Mouse (Mus musculus) left cerebral cortex, postnatal 36 days (tissue): ENCODE measurements around the gene Snap91. TPM values are rescaled to one million over a fixed set of nuclear protein-coding genes. Genes with fewer than 3 reads are reported as not detected.

Source experiments
- DNase-seq, 2 experiments: peaks; one replicate each; pipeline ENCODE4 v3.0.0; 2021 to 2022; ENCODE audit warnings: low spot score in 2 of 2, mixed read lengths in 1 of 2
- intact Hi-C: fragments of 180-260 bp; cut with DNase I; formaldehyde crosslinking; loops from one replicate; pipeline ENCODE4 v1.15.1; 2025
- total RNA-seq, 2 experiments: library from RNA; stranded (reverse); gene quantifications; 2 replicates each; pipeline ENCODE4 v1.2.3; 2021

Snap91 gene
- total RNA-seq, 2 experiments from 2014 or later, result 376 to 425 TPM

GRCm38 (mm10) chr9:86764002-86764401, 116.5 kb downstream of the Snap91 start:
- intact Hi-C loops, result no loop called here
- no peak for DNase-seq

- no peak for DNase-seq
- intact Hi-C loops, result no loop called here
These were observed 117.7 kb downstream of the Snap91 start for GRCm38 (mm10) chr9:86762477-86763376.

DNA sequence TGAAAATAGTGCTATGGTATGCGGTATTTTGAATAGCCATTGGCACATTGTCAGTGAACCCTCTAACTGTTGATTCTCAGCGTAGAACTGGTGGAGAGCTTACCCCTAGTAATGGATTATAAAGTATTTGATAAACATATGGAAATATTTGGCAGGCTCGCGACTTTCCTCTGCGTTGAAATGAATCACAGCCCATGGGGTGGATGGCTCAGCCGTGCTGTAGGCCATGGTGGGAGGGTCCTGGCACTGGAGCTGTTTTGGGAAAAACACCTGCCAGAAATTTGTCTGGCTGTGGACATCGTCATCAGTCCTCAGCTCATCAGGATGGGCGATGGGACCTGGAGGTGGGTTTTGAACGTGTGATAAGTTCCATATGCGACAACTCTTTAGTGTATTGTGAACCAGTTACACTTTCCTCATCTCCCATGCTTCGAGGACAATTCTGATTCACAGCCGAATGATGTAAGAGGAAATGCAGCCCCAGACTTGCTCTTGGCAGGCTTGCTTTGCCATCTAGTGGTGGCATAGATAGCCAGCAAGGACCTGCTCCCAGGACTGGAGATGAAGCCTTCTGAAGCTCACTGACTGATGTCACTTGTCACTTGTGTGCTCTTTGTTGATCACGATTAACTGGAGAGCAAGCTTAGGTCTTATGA, 134.4 kb downstream of the Snap91 start:
- DNase-seq, result peak; percentile 68 to 70
- intact Hi-C loops, result loop anchor here (1.0 to 10.0 kb wide), 2 partner anchors 153 to 281 kb away; partner anchors contain the start of genes Dop1a and Ube2cbp

- DNase-seq, result no peak
- intact Hi-C loops, result loop anchor here (10.0 kb wide), 1 partner anchor 279 kb away; the partner anchor contains the start of genes Dop1a and Ube2cbp
These were observed 136.4 kb downstream of the Snap91 start for GRCm38 (mm10) chr9:86744041-86744440.

- intact Hi-C loops, result loop anchor here (10.0 kb wide), 1 partner anchor 278 kb away; the partner anchor contains the start of genes Dop1a and Ube2cbp
- no peak for DNase-seq
These were observed 137.2 kb downstream of the Snap91 start, which contains the start of gene Prss35 for GRCm38 (mm10) chr9:86742959-86743911. Prss35 (plus strand) TSS chr9:86743649.

GRCm38 (mm10) chr9:86739971-86740370, 140.5 kb downstream of the Snap91 start:
- DNase-seq, result no peak
- intact Hi-C loops, result loop anchor here (10.0 kb wide), 1 partner anchor 275 kb away; the partner anchor contains the start of genes Dop1a and Ube2cbp

- no peak for DNase-seq
- intact Hi-C loops, result no loop called here
These were observed 141.7 kb downstream of the Snap91 start for GRCm38 (mm10) chr9:86738801-86739200.

DNA sequence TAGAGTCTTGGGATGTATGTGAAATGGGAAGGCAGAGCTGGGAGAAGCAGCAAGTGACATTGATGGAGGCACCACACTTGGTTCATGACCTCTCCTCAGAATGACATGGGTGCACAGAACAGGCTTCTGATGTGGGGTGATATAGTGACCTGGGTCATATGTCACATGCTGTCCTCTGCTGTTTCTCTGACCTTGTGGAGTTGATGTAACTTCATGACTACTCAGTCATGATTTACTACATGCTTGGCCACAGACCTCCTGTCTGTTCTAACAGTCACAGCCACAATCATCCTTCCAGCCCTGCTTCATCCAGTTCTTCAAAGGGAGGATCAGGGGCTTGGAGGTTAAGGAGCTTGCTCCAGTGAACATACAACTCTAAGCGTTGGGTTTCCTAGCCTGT, 142.4 kb downstream of the Snap91 start:
- no peak for DNase-seq
- intact Hi-C loops, result no loop called here

GRCm38 (mm10) chr9:86736991-86737390, 143.5 kb downstream of the Snap91 start:
- intact Hi-C loops, result no loop called here

DNA sequence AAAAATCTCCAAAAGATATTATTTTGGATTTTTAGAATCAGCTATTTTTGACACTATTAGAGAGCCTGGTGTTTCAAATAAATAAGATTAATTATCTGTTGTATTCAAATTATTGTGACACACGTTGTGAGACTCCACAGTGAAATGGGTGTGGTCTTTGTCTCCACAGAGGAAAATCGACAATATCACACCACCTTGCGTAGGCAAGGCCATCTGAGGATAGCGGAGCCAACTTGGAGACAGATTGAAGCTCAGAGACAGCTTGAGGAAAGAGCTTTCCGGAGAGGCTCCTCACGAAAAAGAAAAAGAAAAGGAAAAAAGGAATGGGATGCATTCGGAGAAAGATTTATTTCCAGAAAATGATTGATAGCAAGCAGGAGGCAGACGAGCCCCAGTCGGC, 145.7 kb downstream of the Snap91 start:
- no peak for DNase-seq
- intact Hi-C loops, result no loop called here

More at GRCm38 (mm10) chr9:86736991-86737390, 143.5 kb downstream of the Snap91 start:
- no peak for DNase-seq

GRCm38 (mm10) chr9:86734357-86734756, 146.1 kb downstream of the Snap91 start:
- intact Hi-C loops, result no loop called here
- DNase-seq, result no peak

DNA sequence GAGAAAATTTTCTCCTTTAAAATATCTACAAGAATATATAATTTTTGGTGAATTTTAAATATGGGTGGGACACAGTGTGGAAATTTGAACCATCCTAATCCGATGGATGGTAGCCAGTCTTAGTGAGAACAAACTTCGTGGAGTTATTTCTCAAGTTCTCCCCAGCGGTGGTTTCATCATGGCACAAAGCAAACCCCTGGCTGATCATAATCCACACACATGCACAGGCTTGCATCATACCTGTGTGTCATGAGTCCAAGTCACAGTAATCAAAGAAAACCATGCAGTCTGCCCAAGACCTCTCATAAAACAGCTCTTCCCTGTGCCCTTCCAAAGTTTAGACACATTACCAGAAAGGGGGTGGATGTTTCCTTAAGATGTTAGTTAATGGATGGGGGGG, 150.6 kb downstream of the Snap91 start:
- DNase-seq, result no peak
- intact Hi-C loops, result no loop called here

DNA sequence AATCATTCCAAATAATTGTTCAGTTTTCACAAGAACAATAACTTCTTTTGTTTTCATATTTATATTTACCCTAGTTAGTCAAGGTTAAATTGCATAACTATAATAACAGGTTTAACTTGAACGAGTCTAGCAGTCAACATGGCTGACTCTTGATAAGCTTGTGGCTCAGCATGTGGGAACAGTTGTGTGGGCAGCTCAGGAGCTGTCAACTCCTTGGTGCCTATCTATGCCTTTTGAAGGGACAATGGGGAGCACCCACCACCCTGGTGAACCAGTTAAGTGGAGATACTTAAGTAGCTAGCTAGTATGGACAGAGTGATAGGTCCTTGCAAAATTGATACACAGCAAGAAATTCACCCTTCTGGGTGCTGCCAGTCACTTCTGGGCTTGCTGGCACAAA, 151.4 kb downstream of the Snap91 start:
- intact Hi-C loops, result no loop called here

DNA sequence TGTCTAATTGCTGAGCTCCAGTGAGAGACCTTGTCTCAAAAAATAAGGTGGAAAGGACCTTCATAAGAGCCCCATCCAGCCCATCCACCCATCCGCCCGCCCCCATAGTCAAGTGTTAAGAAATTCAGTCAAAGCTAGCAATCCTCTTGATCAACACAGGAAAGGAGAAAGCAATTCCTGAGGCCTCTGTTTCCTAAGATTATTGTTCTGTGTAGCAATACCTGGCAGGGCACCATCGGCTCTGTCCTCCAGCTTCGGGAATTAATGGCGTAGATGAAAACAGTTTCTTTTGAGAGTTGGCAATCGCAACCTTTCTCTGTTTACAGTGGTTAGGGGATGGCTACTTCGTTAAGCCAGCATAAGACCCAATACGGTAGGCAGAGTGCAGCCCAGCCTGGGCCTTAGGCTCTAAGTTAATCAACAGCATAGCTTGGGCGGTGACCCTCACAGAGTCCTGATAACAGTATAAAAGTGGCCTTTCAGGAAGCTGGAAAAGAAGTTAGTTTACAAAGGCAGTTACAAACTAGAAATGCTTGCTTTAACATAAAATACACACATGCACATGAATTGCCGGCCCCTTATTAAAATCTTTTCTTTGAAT, 152.1 kb downstream of the Snap91 start:
- no peak for DNase-seq
- intact Hi-C loops, result no loop called here

More for the DNA sequence above, 151.4 kb downstream of the Snap91 start:
- no peak for DNase-seq

GRCm38 (mm10) chr9:86726381-86726720, 154.1 kb downstream of the Snap91 start:
- no peak for DNase-seq
- intact Hi-C loops, result no loop called here

GRCm38 (mm10) chr9:86725604-86726380, 154.7 kb downstream of the Snap91 start:
- intact Hi-C loops, result no loop called here
- no peak for DNase-seq

GRCm38 (mm10) chr9:86725066-86725465, 155.4 kb downstream of the Snap91 start:
- intact Hi-C loops, result no loop called here
- no peak for DNase-seq

- no peak for DNase-seq
- intact Hi-C loops, result no loop called here
These were observed 159.7 kb downstream of the Snap91 start for GRCm38 (mm10) chr9:86720794-86721193.
